Mouse (Mus musculus): ENCODE data around the gene Tfip11.

- TF ChIP-seq MYOD1 (IDR thresholded peaks at IDR 0.05; ENCODE audit: control insufficient read depth in 1 of 3, insufficient read length in 2 of 3, low read depth in 2 of 3) (no peak), TCF3 (IDR thresholded peaks at IDR 0.05; ENCODE audit: insufficient read length, low read depth) (no peak), USF1 (IDR thresholded peaks at IDR 0.05; ENCODE audit: low read depth) (no peak), SRF (IDR thresholded peaks at IDR 0.05; ENCODE audit: control insufficient read depth, insufficient read length, low read depth) (no peak), POLR2A (IDR thresholded peaks at IDR 0.05; ENCODE audit: insufficient read length, low read depth) (no peak), POLR2AphosphoS2 (IDR thresholded peaks at IDR 0.05; ENCODE audit: insufficient read length, low read depth) (no peak), MAX (IDR thresholded peaks at IDR 0.05; ENCODE audit: low read depth) (no peak), TCF12 (IDR thresholded peaks at IDR 0.05; ENCODE audit: insufficient read depth, poor library complexity, severe bottlenecking) (no peak), CEBPB (IDR thresholded peaks at IDR 0.05; ENCODE audit: insufficient read depth, poor library complexity, severe bottlenecking) (no peak)
Observed at GRCm38 (mm10) chr5:112281676-112282075, 44.5 kb upstream of the Tfip11 start.
